Mouse (Mus musculus): Measurements from ENCODE around the gene Arfrp1. TPM values are rescaled to one million over a fixed set of nuclear protein-coding genes. Genes with fewer than 3 reads are reported as not detected.

Gene Arfrp1
- total and polyA plus RNA-seq, 3 experiments: 29.2 to 55.6 (median 46.0) TPM

DNA sequence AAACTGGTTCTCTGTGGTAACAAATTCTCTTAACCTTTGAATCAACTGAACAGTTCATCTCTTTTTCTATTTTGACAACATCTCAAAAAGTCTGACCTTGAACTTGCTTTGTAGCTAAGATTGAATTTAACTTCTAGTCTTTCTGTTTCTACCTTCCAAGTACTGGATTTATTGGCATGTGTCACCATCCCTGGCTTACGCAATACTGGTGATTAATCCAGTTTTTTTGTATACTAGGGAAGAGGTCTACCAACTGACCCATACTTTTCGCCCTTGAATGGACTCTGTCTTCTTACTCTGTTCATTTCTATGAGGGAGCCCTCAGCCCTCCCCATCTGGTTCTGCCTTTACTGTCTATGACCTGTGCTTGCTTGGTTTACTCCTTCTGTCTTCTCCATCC, 39.1 kb downstream of the Arfrp1 start:
- dilution Hi-C loops (cut with MboI; ENCODE audit: extremely low pct_ligation_motif_present, extremely low pct_unique_long_range_greater_than_20kb, low sequenced_read_pairs) (no loop called here), in situ Hi-C loops (cut with MboI; ENCODE audit: low pct_ligation_motif_present, low pct_unique_long_range_greater_than_20kb, low sequenced_read_pairs) (loop anchor here (10.0 kb wide), 1 partner anchor 141 kb away; the partner anchor contains the start of gene Ppdpf)
- Histone ChIP-seq H3K27ac (ENCODE audit: insufficient read depth, low read depth) (no peak overlapping the region), H3K9ac (ENCODE audit: insufficient read depth, low read depth) (no peak overlapping the region), H3K4me2 (ENCODE audit: insufficient read depth, low read depth, poor library complexity, severe bottlenecking) (no peak overlapping the region), H3K4me3 (replicated peaks in 1 of 3; ENCODE audit: low read depth in 2 of 3, low read length in 2 of 3, poor library complexity in 1 of 3) (no peak overlapping the region), H3K79me2 (replicated peaks; ENCODE audit: control insufficient read depth, extremely low read depth, insufficient read depth, poor library complexity, severe bottlenecking) (peaks cover 3% of the 10 kb centered on the region), H3K9me3 (replicated peaks; ENCODE audit: low read length) (no peaks in the 10 kb centered on the region), H3K4me1 (ENCODE audit: control insufficient read depth in 1 of 2, insufficient read depth in 2 of 2) (peaks cover 0 to 4% of the 10 kb centered on the region in 2 experiments; a peak in 1 of 4 replicates), H3K27me3 (replicated peaks) (no peaks in the 10 kb centered on the region), H3K36me3 (replicated peaks in 1 of 2; ENCODE audit: control insufficient read depth in 1 of 2, insufficient read depth in 1 of 2, low read length in 1 of 2) (peaks cover 82 to 95% of the 10 kb centered on the region in 2 experiments)
- no peak for DNase-seq (ENCODE audit: extremely low read depth)
- TF ChIP-seq JUND (conservative IDR thresholded peaks at IDR 0.05; ENCODE audit: low read depth, low read length): no peak
- TF ChIP-seq TBP (conservative IDR thresholded peaks at IDR 0.05; ENCODE audit: low read depth, low read length): no peak
- no peak for TF ChIP-seq EP300 (IDR thresholded peaks at IDR 0.05; ENCODE audit: low read length)
- no peak for TF ChIP-seq KAT2A (IDR thresholded peaks at IDR 0.05; ENCODE audit: insufficient replicate concordance, low read length)
- no peak for TF ChIP-seq MYC (IDR thresholded peaks at IDR 0.05; ENCODE audit: low read depth, low read length)

DNA sequence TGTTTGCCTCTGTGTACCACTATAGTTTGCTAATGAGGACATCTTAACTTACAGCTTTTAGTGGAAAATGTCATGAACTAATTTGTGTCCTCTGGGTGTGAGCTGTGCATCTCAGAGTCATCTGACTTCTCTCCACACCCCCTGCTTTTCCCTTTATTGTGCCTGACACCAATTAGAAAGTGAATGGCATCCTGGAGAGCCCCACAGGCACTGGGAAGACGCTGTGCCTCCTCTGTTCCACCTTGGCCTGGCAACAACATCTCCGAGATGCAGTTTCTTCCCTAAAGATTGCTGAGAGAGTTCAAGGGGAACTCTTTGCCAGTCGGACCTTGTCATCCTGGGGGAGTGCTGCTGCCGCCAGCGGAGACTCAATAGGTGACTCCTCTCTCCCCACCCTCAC, 43.1 kb downstream of the Arfrp1 start:
- Histone ChIP-seq H3K79me2 (replicated peaks; ENCODE audit: control insufficient read depth, extremely low read depth, insufficient read depth, poor library complexity, severe bottlenecking) (peaks cover 14% of the 10 kb centered on the region), H3K4me3 (replicated peaks in 1 of 3; ENCODE audit: low read depth in 2 of 3, low read length in 2 of 3, poor library complexity in 1 of 3) (no peak overlapping the region), H3K27ac (ENCODE audit: insufficient read depth, low read depth) (no peak overlapping the region), H3K4me1 (ENCODE audit: control insufficient read depth in 1 of 2, insufficient read depth in 2 of 2) (peaks cover 8 to 20% of the 10 kb centered on the region in 2 experiments), H3K4me2 (ENCODE audit: insufficient read depth, low read depth, poor library complexity, severe bottlenecking) (no peak overlapping the region), H3K9ac (ENCODE audit: insufficient read depth, low read depth) (no peak overlapping the region), H3K36me3 (replicated peaks in 1 of 2; ENCODE audit: control insufficient read depth in 1 of 2, insufficient read depth in 1 of 2, low read length in 1 of 2) (peaks cover 50 to 62% of the 10 kb centered on the region in 2 experiments), H3K9me3 (replicated peaks; ENCODE audit: low read length) (no peaks in the 10 kb centered on the region), H3K27me3 (replicated peaks) (peaks cover under 1% of the 10 kb centered on the region)
- TF ChIP-seq MXI1 (IDR thresholded peaks at IDR 0.05; ENCODE audit: low read depth, low read length) (no peak), MAFK (IDR thresholded peaks at IDR 0.05; ENCODE audit: insufficient replicate concordance, low read length) (no peak), JUN (IDR thresholded peaks at IDR 0.05; ENCODE audit: insufficient read depth, low read depth, low read length) (no peak), MYC (IDR thresholded peaks at IDR 0.05; ENCODE audit: low read depth, low read length) (no peak), USF1 (IDR thresholded peaks at IDR 0.05; ENCODE audit: low read depth, low read length) (no peak), ZMIZ1 (IDR thresholded peaks at IDR 0.05; ENCODE audit: low read depth, low read length) (no peak), E2F4 (IDR thresholded peaks at IDR 0.05; ENCODE audit: insufficient replicate concordance, low read depth, low read length) (no peak), UBTF (IDR thresholded peaks at IDR 0.05; ENCODE audit: low read depth, low read length) (no peak), TBP (conservative IDR thresholded peaks at IDR 0.05; ENCODE audit: low read depth, low read length) (no peak), TCF12 (IDR thresholded peaks at IDR 0.05; ENCODE audit: low read depth, low read length) (no peak), NELFE (IDR thresholded peaks at IDR 0.05; ENCODE audit: low read depth, low read length) (no peak), USF2 (conservative IDR thresholded peaks at IDR 0.05; ENCODE audit: low read depth, low read length) (no peak), SMC3 (IDR thresholded peaks at IDR 0.05; ENCODE audit: low read depth, low read length) (no peak), NRF1 (IDR thresholded peaks at IDR 0.05; ENCODE audit: low read depth, low read length) (no peak), ELF1 (IDR thresholded peaks at IDR 0.05; ENCODE audit: low read depth, low read length) (no peak)
- in situ Hi-C loops (cut with MboI; ENCODE audit: low pct_ligation_motif_present, low pct_unique_long_range_greater_than_20kb, low sequenced_read_pairs): loop anchor here (10.0 kb wide), 1 partner anchor 137 kb away; the partner anchor contains the start of gene Ppdpf
- dilution Hi-C loops (cut with MboI; ENCODE audit: extremely low pct_ligation_motif_present, extremely low pct_unique_long_range_greater_than_20kb, low sequenced_read_pairs): no loop called here
- no peak for DNase-seq (ENCODE audit: extremely low read depth)

All from CH12.LX (cell line).